Mouse (Mus musculus): ENCODE measurements around the gene Aktip. TPM values are rescaled to one million over a fixed set of nuclear protein-coding genes. Genes with fewer than 3 reads are reported as not detected.
A peak's percentile ranks its signal among the peaks of the same experiment; 100 is the strongest.

The Aktip gene
- polyA plus RNA-seq, 2 experiments = 30.4 to 58.0 TPM

DNA sequence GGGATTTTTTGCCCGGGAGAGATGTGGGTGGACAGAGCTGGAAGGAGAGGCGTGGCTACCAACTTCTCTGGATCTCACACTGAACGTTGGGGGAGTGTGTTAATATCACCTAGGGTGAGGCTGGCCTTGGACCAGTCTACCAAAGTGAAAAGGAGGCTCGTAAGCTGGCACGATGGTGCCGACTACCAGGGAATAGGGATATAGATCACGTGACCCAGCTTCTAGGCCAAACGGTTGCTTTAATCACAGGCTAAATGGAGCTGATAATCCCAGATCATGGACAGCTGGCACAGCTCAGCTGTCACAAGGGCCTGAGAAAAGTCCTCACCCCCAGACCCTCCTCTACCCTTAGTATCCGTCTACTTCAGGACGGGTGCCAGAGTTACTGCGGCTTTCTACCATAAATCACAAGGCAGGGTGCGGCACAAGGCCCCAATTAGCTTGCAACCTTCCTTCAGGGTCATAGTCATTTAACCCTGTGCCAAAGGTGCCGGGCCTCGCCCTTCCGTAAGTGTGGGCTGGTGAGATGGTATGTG, 51.1 kb downstream of the Aktip start:
- Histone ChIP-seq H3K27ac (replicated peaks; ENCODE audit: low read depth, low read length) (no peak overlapping the region), H3K4me1 (ENCODE audit: control insufficient read depth, insufficient read depth, low read length) (peaks cover 5% of the 10 kb centered on the region; the same call in 1 of the 2 replicates), H3K9ac (ENCODE audit: low read depth, low read length, severe bottlenecking) (no peak overlapping the region), H3K4me3 (replicated peaks; ENCODE audit: low read length) (no peak overlapping the region), H3K36me3 (ENCODE audit: control insufficient read depth, insufficient read depth, low read length) (no peaks in the 10 kb centered on the region), H3K4me2 (replicated peaks; ENCODE audit: low read depth, low read length, severe bottlenecking) (no peak overlapping the region), H3K9me3 (ENCODE audit: control insufficient read depth, low read length) (no peaks in the 10 kb centered on the region), H3K27me3 (ENCODE audit: control insufficient read depth, insufficient read depth, low read length) (no peaks in the 10 kb centered on the region)
- WGBS = 30% methylated on average over 15 of the region's 15 CpGs
- peak; percentile 13 for DNase-seq (ENCODE audit: low spot score)
- no peak for TF ChIP-seq POLR2A (IDR thresholded peaks at IDR 0.05; ENCODE audit: borderline replicate concordance, extremely low read depth, insufficient read depth, insufficient read length)
- ATAC-seq (ENCODE audit: low FRiP score, low read depth) = peak; percentile 19; the same call in 1 of the 2 replicates

DNA sequence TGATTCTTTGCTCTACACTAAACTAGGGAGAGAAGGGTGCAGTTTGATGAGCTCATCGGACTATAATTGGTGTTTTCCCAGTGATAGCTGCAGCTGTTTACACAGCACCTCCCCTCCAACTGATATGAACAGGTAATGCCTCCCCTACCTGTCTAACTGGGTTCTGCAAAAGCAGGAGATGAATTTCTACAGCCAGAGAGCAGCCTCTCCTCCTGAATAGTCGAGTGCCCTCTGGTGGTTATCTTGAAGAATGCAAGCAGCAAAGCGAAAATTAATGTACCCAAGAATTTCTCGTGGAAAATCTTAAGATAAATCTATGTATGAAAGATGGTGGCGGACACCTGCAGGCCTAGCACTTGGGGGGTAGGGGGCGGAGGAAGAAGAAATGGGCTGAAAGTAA, 52.1 kb downstream of the Aktip start:
- H3K4me2 ChIP-seq (replicated peaks; ENCODE audit: low read depth, low read length, severe bottlenecking) = no peak overlapping the region
- WGBS = 9% methylated on average over 6 of the region's 6 CpGs
- ATAC-seq (ENCODE audit: low FRiP score, low read depth) (no peak), DNase-seq (ENCODE audit: low spot score) (peak; percentile 74)
- H3K27me3 ChIP-seq (ENCODE audit: control insufficient read depth, insufficient read depth, low read length) = no peaks in the 10 kb centered on the region
- H3K4me3 ChIP-seq (replicated peaks; ENCODE audit: low read length) = no peak overlapping the region
- TF ChIP-seq POLR2A (IDR thresholded peaks at IDR 0.05; ENCODE audit: borderline replicate concordance, extremely low read depth, insufficient read depth, insufficient read length) = no peak
- H3K4me1 ChIP-seq (ENCODE audit: control insufficient read depth, insufficient read depth, low read length) = peaks cover 5% of the 10 kb centered on the region; the same call in 1 of the 2 replicates
- no peaks in the 10 kb centered on the region for H3K9me3 ChIP-seq (ENCODE audit: control insufficient read depth, low read length)
- H3K36me3 ChIP-seq (ENCODE audit: control insufficient read depth, insufficient read depth, low read length) = no peaks in the 10 kb centered on the region
- no peak overlapping the region for H3K27ac ChIP-seq (replicated peaks; ENCODE audit: low read depth, low read length)
- H3K9ac ChIP-seq (ENCODE audit: low read depth, low read length, severe bottlenecking) = no peak overlapping the region

DNA sequence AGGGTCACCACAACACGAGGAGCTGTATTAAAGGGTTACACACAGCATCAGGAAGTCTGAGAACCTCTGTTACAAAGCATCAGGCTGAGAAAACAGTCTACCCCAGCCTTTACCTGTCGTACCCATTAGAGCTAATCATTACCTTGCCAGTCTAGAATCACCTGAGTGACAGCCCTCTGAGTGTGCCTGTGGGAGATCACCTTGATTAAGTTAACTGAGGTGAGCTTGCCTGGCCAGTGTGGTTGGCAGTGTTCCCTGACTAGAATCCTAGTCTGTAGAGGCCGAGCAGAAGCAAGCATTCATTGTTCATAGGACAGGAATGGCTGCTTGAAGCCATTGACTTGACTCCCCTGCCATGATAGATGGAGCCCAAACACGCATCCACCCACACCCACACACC, 58.9 kb downstream of the Aktip start:
- 91% methylated on average over 4 of the region's 4 CpGs for WGBS

DNA sequence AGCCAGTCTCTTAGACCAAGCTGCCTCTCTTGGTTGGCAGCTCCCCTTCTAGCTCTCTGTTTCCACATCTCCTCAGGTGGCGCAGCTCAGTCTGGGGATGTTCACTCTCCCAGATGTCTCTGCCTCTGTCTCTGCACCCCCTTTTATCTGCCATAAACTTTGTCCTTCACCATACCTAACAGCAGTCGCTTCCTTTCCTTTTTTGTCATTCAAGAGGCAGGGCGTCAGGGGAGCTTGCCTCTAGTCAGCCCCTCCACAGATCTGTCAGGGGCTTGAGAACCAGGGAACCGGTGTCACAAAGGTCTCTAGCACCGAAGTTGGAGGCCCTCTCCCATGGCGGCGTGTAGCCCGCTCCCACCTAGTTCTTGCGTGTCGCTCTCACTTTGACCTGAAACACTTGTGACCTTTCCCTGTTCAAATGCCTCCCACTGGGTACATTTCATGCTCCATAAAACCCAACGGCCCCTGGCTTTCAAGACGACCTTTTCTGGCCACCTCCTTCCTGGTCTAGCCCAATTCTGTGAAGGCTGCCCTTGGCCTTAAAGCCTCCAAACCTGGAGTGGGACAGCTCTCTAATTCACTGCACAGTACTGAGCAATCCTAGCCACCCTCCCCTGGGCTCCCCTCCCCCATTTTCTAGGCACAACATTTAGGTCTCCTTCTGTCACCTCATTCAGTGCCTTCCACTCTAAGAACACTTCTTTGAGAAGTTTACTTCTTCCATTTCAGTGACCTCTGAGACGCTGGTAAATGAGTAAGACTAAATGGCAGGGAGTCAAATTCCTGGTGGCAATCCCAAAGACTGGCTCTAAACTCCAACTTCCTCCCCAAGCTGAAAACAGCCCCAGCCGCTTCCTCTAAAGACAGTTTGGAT, 64.2 kb downstream of the Aktip start:
- H3K36me3 ChIP-seq (ENCODE audit: control insufficient read depth, insufficient read depth, low read length) = no peaks in the 10 kb centered on the region
- no peak overlapping the region for H3K27ac ChIP-seq (replicated peaks; ENCODE audit: low read depth, low read length)
- TF ChIP-seq POLR2A (IDR thresholded peaks at IDR 0.05; ENCODE audit: borderline replicate concordance, extremely low read depth, insufficient read depth, insufficient read length) = no peak
- 65% methylated on average over 14 of the region's 14 CpGs for WGBS
- ATAC-seq (ENCODE audit: low FRiP score, low read depth) (no peak), DNase-seq (ENCODE audit: low spot score) (no peak)
- H3K9ac ChIP-seq (ENCODE audit: low read depth, low read length, severe bottlenecking) = no peak overlapping the region
- H3K4me1 ChIP-seq (ENCODE audit: control insufficient read depth, insufficient read depth, low read length) = peaks cover 9% of the 10 kb centered on the region
- H3K4me2 ChIP-seq (replicated peaks; ENCODE audit: low read depth, low read length, severe bottlenecking) = no peak overlapping the region
- H3K27me3 ChIP-seq (ENCODE audit: control insufficient read depth, insufficient read depth, low read length) = no peaks in the 10 kb centered on the region
- no peaks in the 10 kb centered on the region for H3K9me3 ChIP-seq (ENCODE audit: control insufficient read depth, low read length)
- no peak overlapping the region for H3K4me3 ChIP-seq (replicated peaks; ENCODE audit: low read length)

More for the DNA sequence above, 58.9 kb downstream of the Aktip start:
- no peak overlapping the region for H3K9ac ChIP-seq (ENCODE audit: low read depth, low read length, severe bottlenecking)
- ATAC-seq (ENCODE audit: low FRiP score, low read depth) (no peak), DNase-seq (ENCODE audit: low spot score) (no peak)
- no peak overlapping the region for H3K4me3 ChIP-seq (replicated peaks; ENCODE audit: low read length)
- H3K4me1 ChIP-seq (ENCODE audit: control insufficient read depth, insufficient read depth, low read length) = no peaks in the 10 kb centered on the region
- H3K9me3 ChIP-seq (ENCODE audit: control insufficient read depth, low read length) = no peaks in the 10 kb centered on the region
- H3K27ac ChIP-seq (replicated peaks; ENCODE audit: low read depth, low read length) = no peak overlapping the region
- no peak overlapping the region for H3K4me2 ChIP-seq (replicated peaks; ENCODE audit: low read depth, low read length, severe bottlenecking)
- no peak for TF ChIP-seq POLR2A (IDR thresholded peaks at IDR 0.05; ENCODE audit: borderline replicate concordance, extremely low read depth, insufficient read depth, insufficient read length)
- no peaks in the 10 kb centered on the region for H3K36me3 ChIP-seq (ENCODE audit: control insufficient read depth, insufficient read depth, low read length)
- no peaks in the 10 kb centered on the region for H3K27me3 ChIP-seq (ENCODE audit: control insufficient read depth, insufficient read depth, low read length)

DNA sequence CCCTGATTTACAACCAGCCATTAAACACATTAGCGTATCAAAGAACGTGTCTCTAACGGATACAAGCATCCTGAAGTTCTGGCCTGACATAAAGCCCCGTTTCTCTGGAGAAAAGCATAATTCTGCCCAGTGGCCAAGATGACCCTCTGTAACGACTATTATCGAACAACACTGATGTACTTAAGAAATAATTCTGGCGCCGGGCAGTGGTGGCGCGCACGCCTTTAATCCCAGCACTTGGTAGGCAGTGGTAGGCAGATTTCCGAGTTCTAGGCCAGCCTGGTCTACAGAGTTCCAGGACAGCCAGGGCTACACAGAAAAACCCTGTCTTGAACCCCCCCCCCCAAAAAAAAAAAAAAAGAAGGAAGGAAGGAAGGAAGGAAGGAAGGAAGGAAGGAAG, 65.1 kb downstream of the Aktip start:
- peak overlapping the region; percentile 51; the same call in 1 of the 2 replicates for H3K9ac ChIP-seq (ENCODE audit: low read depth, low read length, severe bottlenecking)
- no peak overlapping the region for H3K27ac ChIP-seq (replicated peaks; ENCODE audit: low read depth, low read length)
- 38% methylated on average over 12 of the region's 12 CpGs for WGBS

More for the DNA sequence above, 65.1 kb downstream of the Aktip start:
- H3K36me3 ChIP-seq (ENCODE audit: control insufficient read depth, insufficient read depth, low read length) = peaks cover 6% of the 10 kb centered on the region; the same call in 1 of the 2 replicates
- peak overlapping the region; percentile 39 for H3K4me2 ChIP-seq (replicated peaks; ENCODE audit: low read depth, low read length, severe bottlenecking)
- H3K9me3 ChIP-seq (ENCODE audit: control insufficient read depth, low read length) = no peaks in the 10 kb centered on the region
- no peaks in the 10 kb centered on the region for H3K27me3 ChIP-seq (ENCODE audit: control insufficient read depth, insufficient read depth, low read length)
- ATAC-seq (ENCODE audit: low FRiP score, low read depth) = no peak
- TF ChIP-seq POLR2A (IDR thresholded peaks at IDR 0.05; ENCODE audit: borderline replicate concordance, extremely low read depth, insufficient read depth, insufficient read length) = no peak
- H3K4me3 ChIP-seq (replicated peaks; ENCODE audit: low read length) = peak overlapping the region; percentile 90
- no peak for DNase-seq (ENCODE audit: low spot score)
- peaks cover 9% of the 10 kb centered on the region for H3K4me1 ChIP-seq (ENCODE audit: control insufficient read depth, insufficient read depth, low read length)

All from limb, embryonic 14.5 days (tissue).